Mouse (Mus musculus): ENCODE measurements at regions not wholly inside any gene's neighbourhood (a gene's known extent, or its start where the extent isn't known, plus 50 kb on each side); places are given as distances from the start of the nearest gene placed in this dataset.

DNA sequence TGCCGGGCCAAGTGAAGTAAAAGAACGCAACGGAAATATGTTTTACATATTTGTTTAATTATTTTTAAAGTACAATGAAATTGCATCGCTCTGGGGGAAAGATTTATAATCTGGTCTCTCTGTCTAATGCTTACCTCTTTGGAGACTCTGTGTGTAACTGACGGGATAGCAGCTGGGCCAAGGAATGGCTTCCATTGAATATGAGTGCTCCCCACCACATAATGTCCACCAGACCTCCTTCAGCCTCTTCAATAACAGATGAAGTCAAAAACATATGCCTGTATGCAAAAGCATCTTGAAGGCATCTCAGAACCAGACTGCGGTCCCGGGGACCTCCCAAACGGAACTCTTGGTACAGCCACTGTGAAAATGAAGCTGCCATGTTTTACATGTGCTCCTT is 531.0 kb downstream of the Zfp536 start:
- no peak for DNase-seq

- DNase-seq: no peak
Measured at GRCm38 (mm10) chr7:37246156-37246555, 527.3 kb downstream of the Zfp536 start.

DNA sequence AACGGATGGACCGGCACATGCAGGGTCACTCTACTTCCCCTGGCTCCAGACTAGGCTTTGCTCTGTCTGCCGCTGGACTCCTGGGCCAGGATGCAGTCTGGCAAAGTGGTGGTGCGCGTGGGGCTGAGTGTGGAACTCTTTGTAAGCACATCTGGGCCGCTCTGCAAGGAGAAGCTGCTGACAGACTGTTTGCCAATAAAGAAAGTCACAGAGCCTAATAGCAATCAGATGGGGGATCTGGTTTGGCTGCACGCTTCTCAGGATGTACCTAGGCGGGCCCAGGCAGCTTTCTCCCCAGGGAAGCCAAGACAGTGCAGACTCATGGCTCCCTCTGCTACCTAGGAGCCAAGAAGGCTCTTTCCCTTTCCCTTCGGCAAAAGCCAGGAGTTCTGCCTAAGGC is 519.0 kb downstream of the Zfp536 start:
- DNase-seq: no peak

DNA sequence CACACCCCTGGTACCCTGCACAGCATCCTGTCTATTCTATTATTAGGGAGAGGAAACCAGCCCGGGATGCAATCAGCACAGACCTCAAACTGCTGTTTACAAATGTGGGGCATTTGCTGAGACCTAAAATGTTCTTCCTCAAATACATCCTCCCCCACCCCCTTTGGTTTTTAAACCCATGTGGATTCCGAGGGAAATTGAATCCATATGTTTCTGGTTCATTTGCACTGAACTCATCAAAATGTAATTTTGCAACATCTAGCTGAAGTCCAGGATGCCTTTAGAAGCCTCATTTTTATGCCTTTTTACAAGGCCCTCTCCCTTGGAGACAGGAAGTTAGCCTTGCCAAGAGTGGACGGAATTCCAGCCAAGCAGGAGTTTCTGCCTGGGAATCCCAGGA is 517.6 kb downstream of the Zfp536 start:
- no peak for DNase-seq

- no peak for DNase-seq
Measured at GRCm38 (mm10) chr7:37259293-37259692, 514.1 kb downstream of the Zfp536 start.

- no peak for DNase-seq
Measured at GRCm38 (mm10) chr7:37262846-37263245, 510.6 kb downstream of the Zfp536 start.

DNA sequence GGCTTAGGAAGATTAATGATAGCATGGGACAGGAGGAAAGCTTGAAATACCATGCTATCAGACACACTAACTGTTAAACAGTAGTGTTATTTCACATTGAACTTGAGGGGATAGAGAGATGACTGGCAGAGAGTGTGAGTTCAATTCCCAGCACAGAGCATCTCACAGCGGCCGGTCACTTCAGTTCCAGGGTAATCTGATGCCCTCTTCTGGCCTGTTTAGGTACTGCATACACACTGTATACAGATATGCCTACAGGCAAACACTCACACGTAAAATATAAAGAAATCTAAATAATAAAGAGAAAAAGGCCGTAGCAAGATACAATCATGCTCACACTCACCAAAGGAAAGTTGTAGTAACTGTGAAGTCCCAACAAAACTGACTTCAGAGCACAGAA is 506.0 kb downstream of the Zfp536 start:
- DNase-seq: no peak

- no peak for DNase-seq
Measured at GRCm38 (mm10) chr7:37270841-37271240, 502.6 kb downstream of the Zfp536 start.

GRCm38 (mm10) chr7:37290018-37290417 is 483.4 kb downstream of the Zfp536 start:
- no peak for DNase-seq

DNA sequence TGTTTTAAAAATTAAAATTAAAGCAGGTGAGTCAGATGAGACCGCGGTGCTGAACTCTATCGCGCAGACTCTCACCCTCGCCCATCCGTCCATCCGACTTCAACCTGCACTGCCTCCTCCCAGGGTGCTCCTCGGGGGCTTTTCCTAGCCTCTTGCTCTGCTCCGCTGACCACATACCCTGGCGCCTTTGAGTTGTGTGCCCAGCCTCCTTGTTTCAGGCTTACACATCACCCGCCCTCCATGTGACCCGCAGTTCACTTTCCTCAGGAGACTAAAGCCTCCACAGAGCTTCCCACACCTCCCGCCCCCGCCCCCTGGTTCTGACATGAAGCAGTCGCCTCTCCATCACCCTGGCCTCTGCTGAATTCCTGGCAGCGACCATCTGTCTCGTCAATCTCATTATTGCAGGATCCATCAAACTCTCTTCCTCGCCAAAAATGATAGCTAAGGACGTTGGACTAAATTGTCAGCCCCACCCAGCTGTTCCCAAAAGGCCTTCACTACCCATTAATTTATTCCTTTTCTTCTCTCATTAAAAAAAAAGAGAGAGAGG is 482.9 kb downstream of the Zfp536 start:
- DNase-seq: no peak

GRCm38 (mm10) chr7:37291726-37292125 is 481.7 kb downstream of the Zfp536 start:
- no peak for DNase-seq

GRCm38 (mm10) chr7:37292554-37292953 is 480.9 kb downstream of the Zfp536 start:
- no peak for DNase-seq

GRCm38 (mm10) chr7:37298888-37299287 is 474.6 kb downstream of the Zfp536 start:
- no peak for DNase-seq

DNA sequence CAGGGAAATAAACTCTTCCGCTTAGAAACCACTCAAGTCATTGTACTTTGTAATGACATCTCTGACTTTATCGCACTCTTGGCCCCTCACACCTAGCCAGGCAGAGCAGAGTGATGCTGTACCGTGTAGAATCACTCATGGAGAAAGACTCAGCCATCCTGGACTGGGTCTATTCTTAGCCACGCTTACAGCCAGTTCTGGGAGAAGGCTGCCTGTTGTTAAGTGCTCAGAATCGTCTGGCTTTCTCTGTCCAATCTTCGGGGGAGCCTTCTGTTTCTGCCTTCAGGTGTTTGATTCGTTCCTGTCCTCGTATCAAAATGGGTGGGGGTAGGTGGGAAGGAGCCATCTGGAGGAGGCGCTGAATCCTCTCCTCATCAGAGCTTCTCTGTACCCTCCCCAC is 468.0 kb downstream of the Zfp536 start:
- no peak for DNase-seq

GRCm38 (mm10) chr7:37307191-37307590 is 466.2 kb downstream of the Zfp536 start:
- DNase-seq: no peak

- no peak for DNase-seq
Measured at GRCm38 (mm10) chr7:37324653-37325052, 448.8 kb downstream of the Zfp536 start.

- no peak for DNase-seq
Measured at GRCm38 (mm10) chr7:37333451-37333850, 440.0 kb downstream of the Zfp536 start.

DNA sequence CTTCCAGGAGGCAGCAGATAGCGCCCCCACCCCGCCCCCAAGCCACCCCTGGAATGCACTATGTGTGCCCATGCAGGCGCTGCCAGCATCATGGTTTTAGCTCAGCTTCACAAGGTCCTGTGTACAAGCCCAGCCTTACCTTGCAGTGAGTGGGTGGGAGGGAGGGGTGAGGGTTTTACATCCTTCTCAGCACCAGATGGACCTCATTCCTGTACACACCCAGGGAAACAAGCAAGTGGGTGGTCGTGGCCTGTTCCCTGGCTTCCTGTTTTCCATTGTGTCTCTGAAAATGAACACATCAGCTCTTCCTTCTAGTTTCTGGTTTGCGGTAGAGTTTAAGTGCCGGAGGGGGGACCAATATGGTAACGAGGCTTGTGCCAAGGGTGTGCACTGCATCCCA is 438.2 kb downstream of the Zfp536 start:
- peak; percentile 13 for DNase-seq

DNA sequence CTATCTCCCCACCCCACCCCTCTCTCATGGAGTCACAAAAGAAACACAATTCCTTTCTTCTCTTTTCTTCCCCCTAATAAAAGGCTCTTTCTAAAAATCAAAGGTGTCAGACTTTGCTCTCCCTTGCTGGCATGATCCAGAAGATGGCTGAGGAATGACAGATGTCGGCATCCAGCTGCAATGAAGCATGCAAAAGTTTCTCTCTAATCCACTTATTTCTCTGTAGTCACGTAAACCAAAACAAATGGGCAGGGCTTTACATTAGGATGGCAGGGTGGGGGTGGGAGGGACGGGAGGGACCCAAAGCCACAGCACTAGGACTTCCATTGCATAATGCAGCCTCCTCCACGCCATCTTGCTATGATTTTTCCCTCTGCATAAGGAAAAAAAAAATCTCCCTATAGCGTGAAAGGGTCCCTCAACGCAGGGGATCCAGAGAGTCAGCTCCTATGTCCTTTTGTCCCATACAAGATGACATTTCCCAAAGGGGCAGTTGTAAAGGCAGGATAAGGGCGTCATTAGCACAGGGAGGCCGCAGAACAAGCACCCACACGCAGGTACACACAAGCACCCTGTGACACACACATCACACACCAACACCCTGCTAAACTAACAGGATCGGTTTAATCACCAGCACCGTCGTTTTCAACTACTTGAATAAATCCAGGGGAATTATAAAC is 437.1 kb downstream of the Zfp536 start:
- DNase-seq: peak; percentile 40

GRCm38 (mm10) chr7:37336851-37337531 is 436.4 kb downstream of the Zfp536 start:
- DNase-seq: peak; percentile 82

- DNase-seq: peak; percentile 53
Measured at GRCm38 (mm10) chr7:37337616-37338015, 435.8 kb downstream of the Zfp536 start.

- DNase-seq: peak; percentile 33
Measured at GRCm38 (mm10) chr7:37338067-37338501, 435.4 kb downstream of the Zfp536 start.

DNA sequence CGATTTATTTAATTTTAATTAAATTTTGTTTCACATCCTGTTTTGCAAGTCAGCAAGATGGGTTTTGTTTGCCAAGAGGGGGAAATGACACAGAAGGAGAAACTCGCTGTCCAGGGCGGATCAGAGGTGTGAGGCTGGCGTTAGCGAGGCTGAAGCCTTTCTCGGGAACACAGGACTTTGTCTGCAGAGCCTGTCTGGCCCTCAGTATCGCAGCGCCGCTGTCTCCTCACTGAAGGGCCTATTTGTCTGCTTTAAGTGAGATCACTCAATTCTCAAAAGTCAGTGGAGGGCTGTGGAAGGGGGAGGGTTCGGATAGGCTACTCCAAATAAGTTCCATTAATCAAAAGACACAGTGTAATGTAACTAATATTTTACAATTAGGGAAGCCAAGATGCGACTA is 430.8 kb downstream of the Zfp536 start:
- DNase-seq: peak; percentile 39

DNA sequence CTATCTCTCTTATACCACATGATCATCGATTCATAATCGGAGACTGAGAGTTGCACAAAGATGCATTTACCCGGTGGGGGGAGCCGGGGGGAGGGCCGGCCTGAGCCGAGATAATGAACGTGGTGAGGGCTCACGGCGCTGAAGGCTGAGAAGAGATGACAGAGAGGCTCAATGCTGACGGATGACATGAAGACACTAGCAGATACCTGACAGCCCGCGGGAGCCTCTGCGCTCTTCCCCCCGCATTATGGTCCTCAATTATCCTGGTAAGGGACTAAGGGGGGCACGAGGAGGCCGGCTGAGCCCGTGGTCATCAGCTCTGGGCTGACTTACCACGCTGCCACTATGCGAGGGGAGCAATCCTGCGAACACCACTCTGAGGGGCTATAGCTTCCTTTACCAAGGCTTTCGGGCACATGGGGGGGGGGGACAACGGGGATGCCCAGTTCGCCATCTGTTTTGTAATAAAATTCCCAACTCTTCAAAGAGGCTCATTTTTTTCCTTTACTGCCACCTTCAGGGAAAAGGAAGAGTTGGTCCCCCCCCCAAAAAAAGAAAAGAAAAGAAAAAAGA is 430.3 kb downstream of the Zfp536 start:
- DNase-seq: peak; percentile 47
